Mouse (Mus musculus): Measurements from ENCODE around the gene Fam205a1.
"Not testable (repeated sequence)": the region's sequence is repeated elsewhere in the genome, so short reads cannot be mapped to it uniquely, and the experiment has no call there.

The Fam205a1 gene

DNA sequence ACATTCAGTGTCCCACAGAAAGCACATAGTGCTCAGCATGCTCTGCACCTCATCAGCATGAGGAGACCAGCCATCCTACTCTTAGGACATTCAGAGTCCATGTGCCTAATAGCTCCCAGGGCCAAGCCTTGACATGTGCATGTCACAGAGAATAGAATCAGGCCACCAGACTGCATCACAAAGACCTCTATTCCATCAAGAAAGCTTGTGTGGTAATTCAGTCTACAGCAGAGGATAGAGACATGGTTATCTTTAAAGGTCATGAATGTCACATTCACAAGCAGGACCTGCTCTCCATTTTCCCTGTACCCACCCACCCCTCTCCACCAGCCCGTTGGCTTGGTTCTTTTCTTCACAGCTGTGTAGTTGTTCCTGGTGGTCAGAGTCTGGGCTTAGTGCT lies at the start of gene Fam205a1:
Gene Fam205a1, minus strand, starts transcription at position 101 of the 400 bp plus-strand sequence.
- not testable (repeated sequence) for DNase-seq

DNA sequence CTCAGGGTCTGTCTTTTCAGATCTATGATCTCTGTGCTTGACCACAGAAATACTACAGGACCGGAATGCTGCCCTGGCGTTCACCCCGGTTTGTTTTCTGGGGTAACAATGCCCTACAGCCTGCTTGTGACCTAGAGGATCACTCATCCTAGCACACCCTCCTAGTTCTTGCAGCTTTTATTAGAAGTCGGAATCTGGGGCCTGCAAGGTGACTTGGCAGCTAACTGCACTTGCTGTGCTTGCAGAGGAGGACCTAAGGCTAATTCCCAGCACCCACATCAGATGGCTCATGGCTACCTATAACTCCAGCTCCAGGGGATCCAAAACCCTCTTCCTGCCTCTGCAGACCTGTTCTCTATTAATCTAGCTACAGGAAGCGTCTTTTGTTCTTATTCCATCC lies 49.0 kb upstream of the Fam205a1 start:
- no peak for DNase-seq

DNA sequence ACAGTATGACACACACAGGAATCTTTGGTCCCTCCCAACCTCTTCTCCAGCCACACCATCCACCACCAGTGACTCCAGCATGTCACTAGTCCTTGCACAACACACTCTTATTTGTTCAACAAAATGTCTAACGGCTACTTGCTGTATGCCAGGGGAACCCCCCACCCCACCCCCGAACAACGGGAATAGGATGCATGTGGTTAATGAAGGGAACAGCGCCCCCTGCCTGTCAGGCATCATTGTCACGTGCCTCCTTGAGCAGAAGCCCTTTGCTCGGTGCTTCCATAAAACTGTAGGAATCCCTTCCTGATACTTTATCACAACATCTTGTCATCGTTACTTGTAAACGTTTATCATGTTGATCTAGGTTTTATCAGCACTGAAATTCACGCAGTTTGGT lies 48.5 kb upstream of the Fam205a1 start:
- peak in 1 of 2 experiments; percentile 11 for DNase-seq

DNA sequence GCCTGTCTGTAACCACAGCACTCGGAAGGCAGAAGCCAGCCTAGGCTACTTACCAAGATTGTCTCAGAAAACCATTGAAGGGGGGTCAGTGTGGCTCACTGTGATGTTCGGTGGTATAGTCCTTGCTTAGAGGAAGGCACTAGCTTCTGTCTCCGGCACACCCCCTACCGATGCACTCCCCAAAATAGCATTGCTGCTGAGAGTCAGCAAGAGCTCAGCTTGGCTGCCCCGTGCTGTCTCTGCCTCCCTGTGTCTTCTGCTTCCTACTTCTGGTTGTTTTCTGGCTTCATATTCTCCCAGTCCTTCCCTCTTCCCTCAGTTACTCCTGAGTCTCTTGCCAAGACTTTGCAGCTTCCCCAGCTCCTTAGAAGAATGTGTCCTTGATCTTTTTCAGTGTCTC lies 47.2 kb upstream of the Fam205a1 start:
- no peak for DNase-seq

DNA sequence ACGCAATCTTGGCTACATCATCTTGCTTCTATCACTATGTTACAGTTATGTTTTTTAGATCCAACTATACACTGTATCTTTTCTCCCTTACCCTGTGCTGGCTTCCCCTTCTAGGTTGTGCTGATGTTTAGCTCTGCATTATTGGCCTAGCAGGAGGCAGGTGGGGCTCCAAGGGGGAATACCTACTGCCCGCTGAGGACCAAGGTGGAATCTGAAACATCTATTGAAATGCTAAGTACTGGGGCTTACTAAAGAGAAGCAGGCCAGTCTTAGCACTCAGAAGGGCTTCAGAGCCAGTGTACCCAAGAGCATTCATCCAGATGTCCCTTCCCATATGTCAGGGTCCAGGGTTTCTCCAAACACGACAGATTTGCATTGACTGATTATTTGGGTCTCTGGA lies 45.2 kb upstream of the Fam205a1 start:
- DNase-seq, result no peak

DNA sequence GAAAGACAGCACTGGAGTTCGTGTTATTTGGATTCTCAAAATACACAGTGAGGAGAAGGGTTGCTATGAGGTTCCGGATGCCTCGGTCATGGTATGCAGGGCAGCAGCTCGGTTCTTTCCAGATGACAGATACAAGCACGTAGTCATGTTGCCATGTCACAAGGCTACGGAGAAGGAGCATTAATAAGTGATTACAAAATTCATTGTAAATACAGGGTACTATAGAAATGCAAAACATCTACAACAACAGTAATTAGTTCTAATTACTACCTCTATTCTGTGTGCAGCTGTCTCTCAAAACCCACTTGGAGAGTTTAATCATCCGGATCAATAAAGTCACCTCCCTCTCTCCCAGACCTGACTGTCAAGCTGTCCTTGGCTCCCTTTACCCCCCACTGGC lies 41.4 kb upstream of the Fam205a1 start:
- DNase-seq, result no peak

DNA sequence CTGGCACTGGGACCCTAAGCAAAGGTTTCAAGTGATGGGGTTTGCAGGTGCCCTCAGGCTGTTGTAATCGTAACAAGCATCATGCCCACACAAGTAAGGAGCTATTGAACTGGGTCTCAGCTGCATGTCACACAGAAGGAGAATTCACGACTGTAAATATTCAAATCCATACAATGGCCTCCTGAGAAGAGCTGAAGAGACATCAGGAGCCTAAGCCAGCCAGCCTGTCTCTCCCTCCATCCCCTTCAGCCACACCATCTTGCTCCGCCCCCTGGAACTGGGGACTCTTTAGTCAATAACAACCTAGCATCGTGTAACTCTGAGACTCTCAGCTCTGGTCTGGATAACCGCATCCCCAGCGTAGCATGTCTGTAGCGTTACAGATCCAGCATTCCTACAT lies 37.5 kb upstream of the Fam205a1 start:
- DNase-seq, result no peak

DNA sequence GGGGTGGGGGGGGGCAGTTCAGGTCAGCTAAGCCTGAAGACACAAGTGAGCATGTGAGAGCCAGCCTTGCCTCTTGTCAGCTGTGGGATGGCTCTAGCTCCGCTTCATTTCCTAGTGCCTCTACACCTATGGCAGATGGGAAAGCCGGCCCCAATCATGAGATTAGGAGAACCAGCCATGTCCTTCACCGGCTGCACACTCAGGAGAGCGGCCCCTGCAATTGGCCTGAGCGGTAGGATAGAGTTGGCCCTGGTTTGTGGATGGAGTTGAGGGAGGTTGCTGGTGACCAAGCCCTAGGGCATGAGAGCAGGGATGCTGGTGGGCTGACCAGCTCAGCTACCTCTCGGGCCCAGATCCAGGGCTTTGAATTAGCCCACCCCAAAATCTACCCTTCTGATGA lies 35.1 kb upstream of the Fam205a1 start:
- DNase-seq, result no peak

DNA sequence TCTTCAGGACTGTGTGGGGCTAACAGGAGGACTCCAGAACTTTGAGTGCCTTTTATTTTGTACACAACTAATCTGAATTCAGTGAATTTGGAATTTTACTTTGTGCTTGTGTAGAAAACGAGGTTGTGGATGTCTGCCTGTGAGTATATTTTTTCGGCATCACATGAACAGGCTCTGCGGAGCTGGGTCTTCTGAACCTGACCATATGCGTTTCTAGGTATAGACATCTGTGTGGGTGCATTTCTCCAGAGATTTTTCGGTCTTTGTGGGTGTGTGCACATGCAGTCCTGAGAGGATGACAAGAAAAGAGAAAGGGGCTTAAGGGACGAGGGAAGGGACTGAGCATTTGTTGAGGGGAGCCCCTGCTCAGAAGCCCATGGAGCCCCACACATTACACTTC lies 33.2 kb upstream of the Fam205a1 start:
- DNase-seq, result no peak

DNA sequence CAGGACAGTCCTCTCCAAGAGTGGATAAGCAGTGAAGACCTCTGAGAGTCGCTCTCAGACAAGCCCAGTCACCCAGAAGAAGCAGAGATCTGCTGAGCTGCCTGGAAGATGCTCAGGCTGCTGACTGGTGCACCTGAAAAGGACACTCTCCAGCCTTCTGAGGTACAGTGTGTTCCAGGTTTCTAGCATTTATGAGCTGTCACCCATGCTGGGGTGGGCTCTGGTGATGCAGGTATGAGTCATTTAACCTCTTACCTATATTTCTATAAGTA lies 26.9 kb upstream of the Fam205a1 start:
- no peak for DNase-seq

DNA sequence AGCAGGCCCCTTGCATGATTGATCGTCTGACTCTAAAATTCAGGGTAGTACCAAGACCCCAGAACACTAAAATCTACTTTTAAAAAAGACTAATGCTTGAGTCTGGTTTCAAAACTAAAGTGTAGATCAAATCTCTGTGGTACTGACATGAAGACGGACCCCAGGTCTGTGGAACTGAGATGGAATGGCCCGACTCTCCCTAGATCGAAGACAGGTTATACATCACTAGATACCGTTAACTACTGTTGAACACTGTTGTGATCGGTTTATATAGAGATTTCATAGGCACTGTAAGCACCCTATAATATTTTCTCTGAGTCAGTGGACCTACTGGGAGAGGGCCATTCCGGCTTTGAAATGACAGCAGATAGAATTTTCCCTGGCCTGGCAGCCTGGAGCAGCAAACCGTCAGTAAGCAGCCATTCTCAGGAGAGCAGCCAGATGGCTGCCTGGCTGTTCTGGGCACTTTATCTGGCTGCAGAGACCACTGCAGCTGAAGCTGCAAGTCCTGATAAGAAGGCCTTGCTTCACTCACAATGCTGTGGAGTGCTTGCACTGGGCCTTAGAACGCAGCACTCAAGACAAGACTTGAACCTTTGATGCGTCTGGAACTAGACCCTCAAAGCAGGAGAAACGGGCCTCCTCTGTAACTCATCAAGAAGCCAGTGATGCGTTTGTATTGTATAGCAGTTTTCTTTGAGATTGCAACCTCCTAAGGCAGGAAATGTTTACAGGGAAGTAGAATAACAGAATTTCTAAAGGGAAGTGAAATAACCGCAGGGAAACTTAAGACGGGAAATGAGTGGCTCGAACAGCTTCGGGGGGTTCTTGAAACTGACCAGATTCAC lies 26.4 kb upstream of the Fam205a1 start:
- no peak for DNase-seq

DNA sequence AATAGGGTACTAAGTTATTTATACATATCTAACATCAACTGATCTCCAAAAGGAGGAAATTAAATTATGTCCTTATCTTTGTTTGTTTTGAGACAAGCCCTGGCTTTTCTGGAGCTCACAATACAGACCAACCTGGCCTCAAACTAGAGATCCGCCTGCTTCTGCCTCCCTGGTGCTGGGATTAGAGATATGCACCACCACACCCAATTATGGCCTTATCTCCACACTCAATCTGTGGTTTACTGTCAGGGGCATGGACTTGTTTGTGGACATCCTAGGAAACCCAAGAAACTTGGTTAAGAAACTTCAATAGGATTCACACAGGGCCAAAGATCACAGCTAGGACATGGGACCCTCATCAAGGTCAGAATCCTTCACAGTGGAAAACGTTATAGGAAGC lies 24.0 kb upstream of the Fam205a1 start:
- no peak for DNase-seq

DNA sequence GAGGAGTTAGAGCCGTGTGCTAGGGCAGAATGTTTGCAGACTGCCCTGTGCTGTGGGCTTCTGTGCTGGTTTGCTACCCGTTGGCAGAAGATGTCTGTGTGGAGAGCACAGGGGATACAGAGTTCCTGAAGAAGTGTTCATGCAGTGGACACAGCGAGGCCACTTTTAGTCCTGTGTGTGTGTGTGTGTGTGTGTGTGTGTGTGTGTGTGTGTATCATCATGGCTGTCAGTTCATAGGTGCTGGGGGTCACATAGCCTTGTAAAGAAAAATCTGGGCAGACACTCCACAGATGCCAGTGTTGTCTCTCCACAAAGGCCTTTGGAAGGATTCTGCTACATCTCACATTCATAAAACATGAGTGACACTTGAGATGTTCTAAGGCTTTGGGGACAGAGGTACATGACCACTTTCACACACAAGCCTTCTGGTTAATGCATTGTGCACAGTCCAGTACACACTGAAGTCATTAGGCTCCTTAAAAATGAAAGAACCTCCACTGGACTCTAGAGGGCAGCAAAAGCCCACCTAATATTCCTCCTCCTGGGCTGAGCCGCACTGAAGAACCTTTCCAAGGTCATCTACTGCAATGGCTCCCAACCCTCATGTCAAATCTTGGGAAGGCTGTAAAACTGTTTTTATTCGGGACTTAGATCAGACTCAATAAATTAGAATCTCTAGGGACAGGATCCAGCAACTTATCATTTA lies 23.1 kb upstream of the Fam205a1 start:
- peak; percentile 45 to 60 for DNase-seq

DNA sequence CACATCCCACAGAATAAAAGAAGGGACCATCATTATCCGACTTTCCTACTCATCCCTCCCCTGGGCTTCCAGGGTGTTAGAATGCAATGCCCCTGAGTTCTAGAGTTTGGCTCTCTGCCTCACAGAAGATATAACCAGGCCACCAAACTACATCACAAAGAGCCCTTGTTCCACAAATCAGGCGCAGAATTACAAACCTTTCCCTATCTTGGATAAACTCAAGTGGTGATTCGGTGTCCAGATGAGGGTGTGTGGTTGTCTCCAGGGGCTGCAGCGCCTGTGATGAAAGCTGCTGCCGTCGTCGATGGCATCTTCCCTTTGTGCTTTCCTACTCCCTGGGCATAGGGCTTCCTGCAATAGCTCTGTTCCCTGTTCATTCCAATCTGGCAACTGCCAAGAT lies 20.4 kb upstream of the Fam205a1 start, which contains the start of gene Fam205c:
Gene Fam205c, minus strand, starts transcription at position 101 of the 400 bp plus-strand sequence.
- no peak for DNase-seq

DNA sequence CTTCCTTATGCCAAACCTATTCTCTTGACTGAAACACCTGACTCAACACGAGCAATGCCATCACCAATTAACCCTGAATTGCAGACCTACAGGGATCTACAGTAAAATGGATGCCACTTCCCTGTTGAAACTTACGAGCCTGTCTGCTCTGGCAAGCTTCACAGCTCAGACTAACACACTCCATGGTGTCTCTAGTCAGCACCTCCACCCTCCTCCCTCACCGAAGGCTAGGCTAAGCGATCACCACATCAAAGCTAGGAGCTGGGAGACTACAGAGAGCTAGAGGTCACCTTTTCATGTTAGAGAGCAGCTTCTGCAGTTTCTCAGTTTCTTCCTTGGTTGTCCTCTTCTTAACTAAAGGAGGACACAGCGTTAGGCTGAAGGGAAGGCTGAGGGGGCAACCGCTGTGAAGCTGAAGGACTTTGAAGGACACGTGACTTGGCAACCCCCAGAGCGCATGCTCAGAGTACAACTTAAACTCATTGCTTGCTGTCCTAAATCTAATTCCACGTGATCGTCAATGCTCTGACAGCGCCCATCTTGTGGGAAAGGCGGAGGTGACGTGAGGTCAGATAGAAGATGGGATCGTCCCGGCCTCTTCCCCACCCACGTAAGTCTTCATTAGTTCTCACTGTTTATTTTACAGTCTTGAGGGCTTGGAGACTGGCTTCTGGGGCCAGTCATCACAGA lies 19.2 kb upstream of the Fam205a1 start:
- DNase-seq, result no peak

DNA sequence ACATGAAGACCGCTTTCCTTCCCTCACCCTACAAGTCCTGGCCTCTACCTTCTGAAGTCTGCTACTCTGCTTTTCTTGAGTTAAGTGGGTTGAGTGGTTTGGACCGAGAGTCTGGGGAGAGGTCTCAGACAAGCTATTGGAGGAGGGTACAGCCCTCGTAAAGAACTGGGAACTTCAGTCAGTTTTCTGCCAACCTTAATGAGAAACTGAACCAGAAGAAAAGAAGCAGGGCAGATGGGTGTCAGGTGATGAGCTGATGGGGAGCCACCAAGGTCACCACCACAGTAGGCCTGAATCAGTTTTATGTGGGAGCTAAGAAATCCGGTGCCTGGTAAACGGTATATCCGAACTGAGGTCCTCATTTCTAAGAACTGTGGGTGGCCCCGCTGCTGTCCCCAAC lies 18.5 kb upstream of the Fam205a1 start:
- no peak for DNase-seq

DNA sequence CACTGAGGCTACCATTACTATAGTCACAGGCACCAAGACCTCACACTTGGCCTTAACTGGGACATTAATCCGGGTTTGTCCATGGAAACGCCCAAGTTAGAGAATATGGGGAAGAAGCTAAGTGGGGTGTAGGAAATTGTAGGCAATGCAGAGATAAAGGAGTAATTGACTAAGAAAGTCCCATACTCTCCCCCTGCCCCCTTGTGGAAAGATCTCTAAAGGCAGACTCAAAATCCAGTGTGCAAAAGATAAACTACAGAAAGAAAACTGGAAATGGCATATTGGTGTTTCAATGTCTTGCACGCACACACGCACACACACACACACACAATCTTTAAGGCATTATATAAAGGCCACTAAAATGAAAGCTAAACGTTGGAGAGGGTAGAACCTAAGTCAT lies 17.1 kb upstream of the Fam205a1 start:
- DNase-seq, result no peak

DNA sequence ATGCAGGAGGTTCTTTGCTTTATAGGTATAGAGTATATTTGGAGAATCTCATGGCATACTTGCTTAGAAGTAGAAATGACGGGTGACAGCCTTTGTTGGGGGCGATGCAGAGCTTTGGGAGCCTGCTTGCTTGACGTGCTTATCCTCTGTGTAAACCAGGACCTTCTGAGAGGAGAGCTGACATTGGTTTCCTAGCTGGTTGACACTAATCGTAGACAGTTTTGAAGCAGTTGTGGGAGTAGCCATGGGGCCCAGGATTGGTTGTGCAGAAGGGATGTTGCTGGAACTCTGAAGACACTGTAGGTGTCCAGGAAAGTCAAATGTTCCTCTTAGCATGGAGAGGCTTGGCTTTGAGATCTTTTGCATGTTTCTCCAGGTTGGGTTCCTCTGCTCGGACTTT lies 14.5 kb upstream of the Fam205a1 start:
- no peak for DNase-seq

DNA sequence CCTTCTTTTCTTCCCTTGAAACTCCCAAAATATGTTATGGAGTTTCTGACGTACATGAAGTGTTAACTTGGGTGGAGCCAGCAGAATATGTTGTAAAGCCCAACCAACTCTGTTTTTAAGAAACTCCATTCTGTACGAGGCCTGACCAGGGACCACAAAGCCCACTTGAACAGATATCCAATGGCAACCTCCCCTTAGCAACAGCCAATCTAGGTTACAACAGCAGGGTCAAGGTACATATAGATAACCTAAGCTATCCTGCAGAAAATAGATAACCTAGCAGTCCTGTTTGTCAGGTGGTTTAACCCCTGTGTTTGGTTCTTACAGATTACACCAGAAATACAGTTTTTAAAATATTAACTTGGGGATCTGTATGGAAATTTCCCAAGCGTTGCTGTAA lies 13.7 kb upstream of the Fam205a1 start:
- no peak for DNase-seq

DNA sequence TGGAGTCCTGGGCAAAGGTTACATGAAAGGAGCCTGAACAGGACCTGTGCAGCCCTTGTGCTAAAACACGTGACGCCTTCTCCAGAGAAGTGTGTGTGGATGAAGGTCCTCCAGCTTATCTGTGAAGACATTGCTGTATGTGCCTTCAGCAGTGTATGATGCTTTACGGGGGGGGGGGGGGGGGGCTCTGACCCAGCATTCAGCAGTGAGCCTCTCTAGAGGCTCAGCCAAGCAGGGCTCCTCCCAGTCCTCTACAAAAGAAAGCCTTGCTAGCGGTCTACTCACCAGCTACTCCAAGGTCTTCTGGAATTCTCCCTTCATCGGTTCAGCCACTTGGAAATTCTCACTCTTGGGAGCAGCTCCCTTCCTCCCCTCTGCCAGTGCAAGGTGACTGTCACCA lies 9.8 kb upstream of the Fam205a1 start:
- DNase-seq, result not testable (repeated sequence)

DNA sequence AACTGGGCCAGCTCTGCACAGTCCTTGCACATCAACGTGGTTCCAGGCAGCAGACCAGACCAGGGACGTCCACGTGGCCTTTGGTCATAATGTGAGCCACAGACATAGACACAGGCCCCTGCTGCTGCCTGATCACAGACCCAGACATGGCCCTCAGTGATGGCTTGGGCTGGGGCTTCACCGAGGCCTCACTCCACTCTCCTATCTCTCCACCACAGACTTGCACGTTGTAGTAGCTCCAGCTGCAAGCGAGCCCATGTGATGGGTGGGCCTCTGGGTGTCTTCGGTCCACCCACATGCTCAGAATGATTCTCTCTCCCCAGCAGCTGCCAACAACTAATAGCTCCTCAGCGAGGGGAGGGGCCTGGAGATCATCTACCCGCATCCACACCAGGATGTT lies 6.8 kb upstream of the Fam205a1 start:
- not testable (repeated sequence) for DNase-seq

DNA sequence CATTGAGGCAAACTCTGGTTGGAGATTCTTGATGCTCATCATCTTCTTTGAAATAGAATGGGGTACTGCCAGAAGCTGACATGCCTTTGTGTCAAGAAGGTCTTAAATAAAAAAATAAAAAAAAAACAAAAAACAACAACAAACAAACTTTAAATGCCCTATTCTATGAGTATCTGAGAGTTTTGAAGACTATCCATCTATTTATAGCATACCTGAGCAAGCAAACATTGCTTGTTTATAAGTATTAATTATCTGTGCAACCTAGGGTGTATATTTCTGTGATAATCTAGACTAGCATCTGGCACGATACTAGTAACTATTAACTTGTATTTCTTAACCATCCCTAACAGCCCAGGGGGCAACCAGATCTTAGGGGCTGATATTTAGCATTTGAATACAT lies 3.0 kb upstream of the Fam205a1 start, which contains the start of gene Gm12394:
Gene Gm12394, minus strand, starts transcription at position 101 of the 400 bp plus-strand sequence.
- DNase-seq, result not testable (repeated sequence)

Data from kidney, postnatal 25 days (tissue).